Mouse (Mus musculus): ENCODE data around the gene Bcl2l15.
A peak's percentile ranks its signal among the peaks of the same experiment; 100 is the strongest.

GRCm38 (mm10) chr3:103827548-103827947 lies 4.9 kb upstream of the Bcl2l15 start:
- peak; percentile 43 for TF ChIP-seq CTCF (IDR thresholded peaks at IDR 0.05; ENCODE audit: low read depth)
- TF ChIP-seq EP300 (IDR thresholded peaks at IDR 0.05; ENCODE audit: low read depth): no peak

Data from liver, postnatal 0 days (tissue).